Mouse (Mus musculus) hindbrain, embryonic 16.5 days (tissue): Measurements from ENCODE around the gene Pbx4. TPM values are rescaled to one million over a fixed set of nuclear protein-coding genes. Genes with fewer than 3 reads are reported as not detected.

ENCODE experiments used
- ATAC-seq: fragments of 200-750 bp; cut with Nextera tagmentation; 2 replicates; pipeline ENCODE4 v1.8.0; 2017; ENCODE audit warnings: moderate TSS enrichment, moderate library complexity
- H3K27ac ChIP-seq: fragments of 300-500 bp; sonication (generic); 2 replicates; pipeline ENCODE4 v1.5.1; 2014; ENCODE audit warnings: low read depth, mild to moderate bottlenecking, control low read depth, low read length, moderate library complexity
- H3K27me3 ChIP-seq: fragments of 300-500 bp; sonication (generic); replicated peaks from 2 replicates; pipeline ENCODE4 v1.6.1; 2014; ENCODE audit warnings: low read length; ENCODE audit not compliant: control insufficient read depth, insufficient read depth
- H3K36me3 ChIP-seq: fragments of 300-500 bp; sonication (generic); 2 replicates; pipeline ENCODE4 v1.6.1; 2014; ENCODE audit warnings: mild to moderate bottlenecking, low read length, moderate library complexity, mixed read lengths; ENCODE audit not compliant: control insufficient read depth, insufficient read depth
- H3K4me1 ChIP-seq: fragments of 300-500 bp; sonication (generic); 2 replicates; pipeline ENCODE4 v1.6.1; 2014; ENCODE audit warnings: low read depth, low read length; ENCODE audit not compliant: control insufficient read depth, insufficient read depth
- H3K4me2 ChIP-seq: fragments of 300-500 bp; sonication (generic); 2 replicates; pipeline ENCODE4 v1.6.1; 2014; ENCODE audit warnings: mild to moderate bottlenecking, low read length, control low read depth, moderate library complexity
- H3K4me3 ChIP-seq: fragments of 300-500 bp; sonication (generic); 2 replicates; pipeline ENCODE4 v1.5.1; 2014; ENCODE audit warnings: mild to moderate bottlenecking, low read length, control low read depth, moderate library complexity
- H3K9ac ChIP-seq: fragments of 300-500 bp; sonication (generic); 2 replicates; pipeline ENCODE4 v1.6.1; 2014; ENCODE audit warnings: low read depth, mild to moderate bottlenecking, control low read depth, low read length, moderate library complexity
- H3K9me3 ChIP-seq: fragments of 300-500 bp; sonication (generic); 2 replicates; pipeline ENCODE4 v1.6.1; 2014; ENCODE audit warnings: mild to moderate bottlenecking, low read length, moderate library complexity; ENCODE audit not compliant: control insufficient read depth
- WGBS: fragments of 180-500 bp; shearing (Covaris S2); extraction: QIAGEN DNeasy Blood & Tissue Kit; methylation state at CpG from one replicate; pipeline ENCODE4 v1.1.7; 2014; 5-methylcytosine and 5-hydroxymethylcytosine counted together
- polyA plus RNA-seq: library from polyadenylated mRNA; unstranded; fragments of >200 nt; fragmentation: Nextera tagmentation; extraction: Ambion mirVana; gene quantifications from 2 replicates; pipeline ENCODE4 v1.2.1, GENCODE M21; 2015

Gene Pbx4
- polyA plus RNA-seq, 1 experiment from 2014 or later = 60.5 TPM

DNA sequence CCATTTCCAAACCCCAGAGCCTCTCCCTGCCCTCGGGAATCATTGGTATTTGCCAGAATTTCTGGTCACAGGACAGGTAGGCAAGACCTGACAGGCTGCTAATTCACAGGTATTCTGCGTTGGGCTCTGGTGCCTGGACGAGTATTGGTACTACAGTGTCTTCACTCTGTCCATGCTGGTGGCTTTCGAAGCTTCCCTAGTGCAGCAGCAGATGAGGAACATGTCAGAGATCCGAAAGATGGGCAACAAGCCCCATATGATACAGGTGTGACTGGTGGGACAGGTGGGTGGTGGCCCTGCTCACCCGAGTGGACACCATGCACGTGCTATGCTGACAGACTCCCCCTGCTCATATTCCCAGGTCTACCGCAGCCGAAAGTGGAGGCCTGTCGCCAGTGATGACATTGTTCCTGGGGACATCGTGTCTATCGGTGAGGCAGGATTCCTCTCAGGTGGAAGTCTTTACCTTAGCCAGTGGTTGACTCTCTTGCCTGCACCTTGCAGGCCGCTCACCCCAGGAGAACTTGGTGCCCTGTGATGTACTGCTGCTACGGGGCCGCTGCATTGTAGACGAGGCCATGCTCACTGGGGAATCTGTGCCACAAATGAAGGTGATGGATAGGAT lies 35.5 kb upstream of the Pbx4 start:
- Histone ChIP-seq H3K9ac (no peak overlapping the region), H3K4me1 (peaks cover 15% of the 10 kb centered on the region), H3K4me2 (no peak overlapping the region), H3K9me3 (no peaks in the 10 kb centered on the region), H3K27me3 (no peaks in the 10 kb centered on the region), H3K4me3 (no peak overlapping the region), H3K36me3 (peaks cover 58% of the 10 kb centered on the region), H3K27ac (no peak overlapping the region)
- WGBS = 97% methylated on average over 16 of the region's 16 CpGs
- ATAC-seq = no peak

DNA sequence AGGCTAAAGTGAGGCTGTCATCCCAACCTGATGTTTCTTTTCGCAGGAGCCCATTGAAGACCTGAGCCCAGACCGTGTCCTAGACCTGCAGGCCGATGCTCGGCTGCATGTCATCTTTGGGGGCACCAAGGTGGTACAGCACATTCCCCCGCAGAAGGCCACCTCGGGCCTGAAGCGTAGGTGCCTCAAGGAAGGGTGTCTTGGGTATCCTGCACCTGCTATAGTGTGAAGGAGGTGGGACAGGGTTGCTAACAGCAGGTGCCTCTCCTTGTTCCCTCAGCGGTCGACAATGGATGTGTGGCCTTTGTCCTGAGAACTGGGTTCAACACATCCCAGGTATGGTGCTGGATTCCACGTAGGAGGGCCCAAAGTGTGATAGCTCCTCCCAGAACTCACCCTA lies 34.6 kb upstream of the Pbx4 start:
- peaks cover 7% of the 10 kb centered on the region for H3K4me1 ChIP-seq
- H3K27ac ChIP-seq = no peak overlapping the region
- H3K9me3 ChIP-seq = no peaks in the 10 kb centered on the region
- no peaks in the 10 kb centered on the region for H3K27me3 ChIP-seq
- H3K9ac ChIP-seq = no peak overlapping the region
- 94% methylated on average over 10 of the region's 10 CpGs for WGBS
- no peak for ATAC-seq
- no peak overlapping the region for H3K4me3 ChIP-seq
- H3K36me3 ChIP-seq = peaks cover 67% of the 10 kb centered on the region
- no peak overlapping the region for H3K4me2 ChIP-seq

DNA sequence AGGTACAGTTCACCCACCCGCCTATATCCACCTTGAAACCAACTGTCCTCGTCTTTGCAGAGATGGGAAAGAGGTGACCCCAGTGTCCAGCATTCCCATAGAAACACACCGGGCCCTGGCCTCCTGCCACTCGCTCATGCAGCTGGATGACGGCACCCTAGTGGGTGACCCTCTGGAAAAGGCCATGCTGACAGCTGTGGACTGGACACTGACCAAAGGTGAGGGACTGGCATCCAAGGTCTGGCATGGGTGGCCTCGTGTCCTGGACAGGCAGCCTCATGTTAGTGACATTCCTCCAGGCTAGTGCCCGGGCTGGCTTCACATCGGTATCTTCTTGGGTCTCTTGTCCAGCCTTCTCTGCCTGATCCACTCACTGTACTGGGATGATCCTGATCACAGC lies 33.0 kb upstream of the Pbx4 start:
- no peaks in the 10 kb centered on the region for H3K27me3 ChIP-seq
- H3K36me3 ChIP-seq = peaks cover 75% of the 10 kb centered on the region
- ATAC-seq = no peak
- H3K4me1 ChIP-seq = no peaks in the 10 kb centered on the region
- no peaks in the 10 kb centered on the region for H3K9me3 ChIP-seq
- H3K4me2 ChIP-seq = no peak overlapping the region
- 91% methylated on average over 8 of the region's 8 CpGs for WGBS
- H3K9ac ChIP-seq = no peak overlapping the region
- no peak overlapping the region for H3K4me3 ChIP-seq
- H3K27ac ChIP-seq = no peak overlapping the region

DNA sequence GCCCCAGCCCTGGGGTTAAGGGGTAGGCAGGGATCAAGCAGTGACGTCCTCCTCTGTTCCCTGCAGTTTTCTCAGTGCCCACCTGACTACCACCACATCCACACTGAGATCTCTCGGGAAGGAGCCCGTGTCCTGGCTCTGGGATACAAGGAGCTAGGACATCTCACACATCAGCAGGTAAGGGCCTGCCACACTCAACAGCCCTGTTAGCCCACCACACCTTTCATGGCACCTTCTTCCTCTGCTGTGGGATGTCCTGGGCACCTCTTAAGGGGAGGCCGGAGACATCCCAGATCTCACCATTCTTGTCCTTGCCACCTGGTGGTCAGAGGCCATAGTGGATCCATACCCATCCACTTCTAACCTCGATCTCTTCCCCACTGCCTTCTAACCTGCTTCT lies 32.3 kb upstream of the Pbx4 start:
- no peak for ATAC-seq
- H3K4me2 ChIP-seq = no peak overlapping the region
- WGBS = 91% methylated on average over 5 of the region's 5 CpGs
- no peak overlapping the region for H3K27ac ChIP-seq
- peaks cover 70% of the 10 kb centered on the region for H3K36me3 ChIP-seq
- no peaks in the 10 kb centered on the region for H3K9me3 ChIP-seq
- H3K4me3 ChIP-seq = no peak overlapping the region
- H3K4me1 ChIP-seq = no peaks in the 10 kb centered on the region
- H3K27me3 ChIP-seq = no peaks in the 10 kb centered on the region
- no peak overlapping the region for H3K9ac ChIP-seq

DNA sequence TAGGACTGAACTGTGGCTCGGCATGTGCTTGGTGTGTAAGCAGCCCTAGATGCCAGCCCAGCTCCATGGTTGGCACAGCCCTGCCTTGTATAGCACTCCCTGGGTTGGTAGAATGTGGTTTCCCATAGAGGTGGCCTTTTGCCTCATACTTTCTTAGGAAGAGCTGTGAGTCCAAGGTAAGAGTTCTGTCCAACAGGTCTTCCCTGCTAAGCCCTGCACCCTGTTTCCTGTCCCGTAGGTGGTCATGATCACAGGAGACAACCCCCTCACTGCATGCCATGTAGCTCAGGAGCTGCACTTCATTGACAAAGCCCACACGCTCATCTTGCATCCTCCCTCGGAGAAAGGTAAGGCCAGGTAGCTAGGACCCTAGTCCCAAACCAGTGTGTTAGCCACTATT lies 30.5 kb upstream of the Pbx4 start:
- Histone ChIP-seq H3K27me3 (no peaks in the 10 kb centered on the region), H3K27ac (no peak overlapping the region), H3K9me3 (no peaks in the 10 kb centered on the region), H3K4me3 (no peak overlapping the region), H3K4me1 (no peaks in the 10 kb centered on the region), H3K9ac (no peak overlapping the region), H3K36me3 (peaks cover 82% of the 10 kb centered on the region), H3K4me2 (no peak overlapping the region)
- WGBS = 93% methylated on average over 4 of the region's 4 CpGs
- ATAC-seq = no peak

DNA sequence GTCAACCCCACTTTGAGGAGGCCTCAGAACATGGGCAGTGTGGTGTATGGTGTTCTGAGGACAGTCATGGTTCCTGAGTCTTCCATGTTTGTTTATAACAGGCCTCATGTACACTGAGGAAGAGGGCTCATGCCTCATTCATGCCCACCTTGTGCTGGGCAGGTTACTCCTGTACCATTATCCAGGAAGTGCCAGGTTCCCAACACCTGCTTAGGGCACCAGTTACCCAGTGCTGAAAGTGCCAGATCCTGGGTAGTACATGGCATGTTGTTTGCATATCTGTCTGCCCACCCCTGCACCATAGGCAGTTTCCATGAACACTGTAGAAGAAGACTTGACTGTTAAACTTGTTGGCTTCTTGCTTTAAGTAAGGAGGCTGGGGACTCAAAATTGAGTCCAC lies 30.1 kb upstream of the Pbx4 start:
- Histone ChIP-seq H3K27ac (no peak overlapping the region), H3K9me3 (no peaks in the 10 kb centered on the region), H3K4me3 (no peak overlapping the region), H3K4me1 (no peaks in the 10 kb centered on the region), H3K27me3 (no peaks in the 10 kb centered on the region), H3K36me3 (peaks cover 83% of the 10 kb centered on the region), H3K4me2 (no peak overlapping the region), H3K9ac (no peak overlapping the region)
- no peak for ATAC-seq

DNA sequence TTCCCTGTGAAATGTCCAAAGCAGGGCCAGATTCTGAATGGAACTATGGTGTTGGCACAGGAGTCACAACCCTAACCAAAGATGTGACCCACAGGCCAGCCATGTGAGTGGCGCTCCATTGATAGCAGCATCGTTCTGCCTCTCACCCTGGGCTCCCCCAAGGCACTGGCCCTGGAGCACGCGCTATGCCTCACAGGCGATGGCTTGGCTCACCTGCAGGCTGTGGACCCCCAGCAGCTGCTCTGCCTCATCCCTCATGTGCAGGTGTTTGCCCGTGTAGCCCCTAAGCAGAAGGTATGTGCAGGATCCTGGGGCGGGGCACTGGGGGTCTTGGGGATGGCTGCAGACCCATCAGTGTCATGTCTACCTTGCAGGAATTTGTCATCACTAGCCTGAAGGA lies 28.9 kb upstream of the Pbx4 start:
- Histone ChIP-seq H3K4me2 (no peak overlapping the region), H3K27ac (no peak overlapping the region), H3K36me3 (peaks cover 79% of the 10 kb centered on the region), H3K4me3 (no peak overlapping the region), H3K9ac (no peak overlapping the region), H3K4me1 (peaks cover 2% of the 10 kb centered on the region; the same call in 1 of the 2 replicates), H3K27me3 (no peaks in the 10 kb centered on the region), H3K9me3 (no peaks in the 10 kb centered on the region)
- no peak for ATAC-seq
- 95% methylated on average over 7 of the region's 7 CpGs for WGBS

DNA sequence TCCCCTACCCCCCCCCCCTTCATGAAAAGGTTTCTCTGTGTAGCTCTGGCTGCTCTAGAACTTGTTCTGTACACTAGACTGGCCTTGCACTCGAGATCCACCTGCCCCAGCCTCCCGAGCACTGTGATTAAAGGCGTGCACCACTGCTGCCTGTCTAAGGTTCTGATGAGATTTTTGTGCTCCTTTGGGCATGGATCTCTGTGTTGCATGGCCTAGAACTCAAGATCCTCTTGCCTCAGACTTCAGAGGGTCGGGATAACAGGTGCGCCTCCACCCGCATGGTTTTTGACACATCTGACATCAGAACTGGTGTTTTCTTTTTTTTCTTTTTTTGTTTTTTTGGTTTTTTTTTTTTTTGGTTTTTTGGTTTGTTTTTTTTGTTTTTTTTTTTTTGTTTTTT lies 27.8 kb upstream of the Pbx4 start:
- ATAC-seq = no peak
- 92% methylated on average over 6 of the region's 6 CpGs for WGBS
- peaks cover 67% of the 10 kb centered on the region for H3K36me3 ChIP-seq
- no peaks in the 10 kb centered on the region for H3K9me3 ChIP-seq
- no peak overlapping the region for H3K27ac ChIP-seq
- no peak overlapping the region for H3K4me2 ChIP-seq
- peaks cover 3% of the 10 kb centered on the region; the same call in 1 of the 2 replicates for H3K4me1 ChIP-seq
- H3K9ac ChIP-seq = no peak overlapping the region
- H3K27me3 ChIP-seq = no peaks in the 10 kb centered on the region
- H3K4me3 ChIP-seq = no peak overlapping the region

DNA sequence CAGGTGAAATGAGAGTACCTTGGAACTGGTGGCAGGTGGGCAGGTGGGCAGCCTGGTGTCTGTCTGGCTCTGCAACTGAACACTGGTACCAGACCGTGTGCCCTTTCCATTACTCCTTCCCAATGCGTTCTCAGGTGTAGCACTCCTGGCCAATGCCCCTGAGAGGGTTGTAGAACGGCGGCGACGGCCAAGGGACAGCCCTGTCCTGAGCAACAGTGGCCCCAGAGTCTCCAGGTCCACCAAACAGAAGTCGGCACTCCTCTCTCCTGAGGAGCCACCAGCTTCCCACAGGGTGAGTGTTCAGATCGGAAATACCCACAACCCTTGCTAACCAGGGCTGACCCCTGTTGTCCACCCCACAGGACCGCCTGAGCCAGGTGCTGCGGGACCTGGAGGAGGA lies 27.2 kb upstream of the Pbx4 start:
- no peak for ATAC-seq
- peaks cover 3% of the 10 kb centered on the region; the same call in 1 of the 2 replicates for H3K4me1 ChIP-seq
- 97% methylated on average over 10 of the region's 10 CpGs for WGBS

DNA sequence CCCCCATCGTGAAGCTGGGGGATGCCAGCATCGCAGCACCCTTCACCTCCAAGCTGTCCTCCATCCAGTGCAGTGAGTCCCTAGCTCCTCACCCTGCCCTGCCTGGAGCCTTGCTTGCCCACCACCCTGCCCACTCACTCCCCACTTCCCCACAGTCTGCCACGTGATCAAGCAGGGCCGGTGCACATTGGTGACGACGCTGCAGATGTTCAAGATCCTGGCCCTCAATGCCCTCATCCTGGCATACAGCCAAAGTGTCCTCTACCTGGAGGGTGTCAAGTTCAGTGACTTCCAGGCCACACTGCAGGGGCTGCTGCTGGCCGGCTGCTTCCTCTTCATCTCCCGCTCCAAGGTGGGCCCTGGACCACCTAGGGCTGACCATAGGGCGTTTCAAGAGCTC lies 26.8 kb upstream of the Pbx4 start:
- no peak overlapping the region for H3K4me2 ChIP-seq
- H3K4me1 ChIP-seq = peaks cover 3% of the 10 kb centered on the region; the same call in 1 of the 2 replicates
- 92% methylated on average over 9 of the region's 9 CpGs for WGBS
- no peak for ATAC-seq
- H3K9ac ChIP-seq = no peak overlapping the region
- no peak overlapping the region for H3K4me3 ChIP-seq
- no peaks in the 10 kb centered on the region for H3K27me3 ChIP-seq
- peaks cover 58% of the 10 kb centered on the region for H3K36me3 ChIP-seq
- no peaks in the 10 kb centered on the region for H3K9me3 ChIP-seq
- no peak overlapping the region for H3K27ac ChIP-seq

More for the DNA sequence above, 27.2 kb upstream of the Pbx4 start:
- Histone ChIP-seq H3K4me3 (no peak overlapping the region), H3K36me3 (peaks cover 62% of the 10 kb centered on the region), H3K27me3 (no peaks in the 10 kb centered on the region), H3K9ac (no peak overlapping the region), H3K9me3 (no peaks in the 10 kb centered on the region), H3K27ac (no peak overlapping the region), H3K4me2 (no peak overlapping the region)
